8 mouse cellular contexts compared by ENCODE assay signal in genomic region chr1:185362677-185363520, GRCm38 (mm10). TPM values are rescaled to one million over a fixed set of nuclear protein-coding genes. Genes with fewer than 3 reads are reported as not detected.
DNase-seq lines count a peak whose midpoint lies in the region; ATAC-seq and TF ChIP-seq lines count a peak whose summit lies in the region.

TSS of gene Eprs (plus strand) at chr1:185363044.

- no peaks in the 10 kb centered on the region for H3K9me3 ChIP-seq in megakaryocyte, embryonic 14.5 days

- ATAC-seq in activated CD4-positive, CD25-positive, alpha-beta regulatory T cell, adult 4 months = peak; percentile 86

- peak within 1 kb of the TSS; percentile 64 for H3K4me3 ChIP-seq in cortical plate, adult 2 months (ENCODE audit: insufficient read depth, low read length)
- peak within 1 kb of the TSS; percentile 99 for H3K4me3 ChIP-seq in megakaryocyte, embryonic 14.5 days (replicated peaks)

- H3K4me1 ChIP-seq in cortical plate, adult 2 months (ENCODE audit: control insufficient read depth, insufficient read depth, low read length) = peaks cover 5% of the 10 kb centered on the region
- H3K4me1 ChIP-seq in megakaryocyte, embryonic 14.5 days = peaks cover 36% of the 10 kb centered on the region

- peaks cover 3% of the 10 kb centered on the region for H3K36me3 ChIP-seq in megakaryocyte, embryonic 14.5 days (replicated peaks; ENCODE audit: low read length)

- no peak for TF ChIP-seq CTCF in cortical plate, adult 2 months (IDR thresholded peaks at IDR 0.05; ENCODE audit: extremely low read depth, insufficient read depth, low read length)

- H3K27me3 ChIP-seq in megakaryocyte, embryonic 14.5 days (replicated peaks) = no peaks in the 10 kb centered on the region

- peak; percentile 89 for TF ChIP-seq POLR2A in cortical plate, adult 2 months (IDR thresholded peaks at IDR 0.05; ENCODE audit: extremely low read depth, insufficient read depth, low read length)

- peak within 1 kb of the TSS; percentile 63 for H3K27ac ChIP-seq in cortical plate, adult 2 months (ENCODE audit: insufficient read depth, low read length)

- peak; percentile 98 for DNase-seq in gastrocnemius, adult 8-10 months (ENCODE audit: low spot score in 2 of 2)
- DNase-seq in hindlimb bud, embryonic 11.5 days (ENCODE audit: extremely low spot score, low read depth, low spot score) = peak; percentile 74
- peak; percentile 97 to 98 for DNase-seq in left cerebral cortex, adult 8-10 months (ENCODE audit: low spot score in 2 of 2)
- DNase-seq in right cerebral cortex, postnatal 10 days (ENCODE audit: low spot score in 2 of 2) = peak; percentile 99 to 100
- DNase-seq in urinary bladder, postnatal 25 days (ENCODE audit: low spot score) = peak; percentile 99

RNA-seq across cellular contexts. Expression of gene Eprs, which starts in this region (rescaled TPM):
- polyA plus RNA-seq in activated CD4-positive, CD25-positive, alpha-beta regulatory T cell, adult 4 months (2017; shearing (Covaris generic)) = 10 to 100 TPM; 86.2 to 95.6 TPM
- 29.2 and 29.4 TPM in 2 replicates for polyA plus RNA-seq in cortical plate, adult 2 months (2012; rRNA removed)
- 100 to 1,000 TPM; 138 to 148 (median 142) TPM for total RNA-seq in gastrocnemius, adult 8-10 months (2022)
- 10 to 100 TPM; 61.0 to 75.5 (median 69.9) TPM for total RNA-seq in left cerebral cortex, adult 8-10 months (2022)
- polyA plus RNA-seq in megakaryocyte, embryonic 14.5 days (2012; ENCODE audit: insufficient read depth, low replicate concordance) = 0.44 and 5.8 TPM in 2 replicates

Comparison
In these comparisons a context has a peak if more than half of its experiments do, and no peak if none do; other contexts are left out.
1. Peak in every context shown above with its lines: DNase-seq, ATAC-seq, H3K4me3 ChIP-seq and H3K27ac ChIP-seq.